ENCODE assay signal across 17 mouse cellular contexts in genomic region chr2:160854687-160855086, GRCm38 (mm10). TPM values are rescaled to one million over a fixed set of nuclear protein-coding genes. Genes with fewer than 3 reads are reported as not detected.
DNase-seq lines count a peak whose midpoint lies in the region; ATAC-seq and TF ChIP-seq lines count a peak whose summit lies in the region.
"Had no signal": no experiment of that assay in that cellular context is flagged by ENCODE, and none has a peak within 500 bp of the region (broad histone marks: within the 10 kb centered on the region; RNA-seq: fewer than 3 reads in every experiment).

No protein-coding gene starts in this region.

- DNase-seq in NIH3T3 (ENCODE audit: low read depth) = peak; percentile 37
- DNase-seq in brain, embryonic 14.5 days (ENCODE audit: low read depth) = peak; percentile 70
- DNase-seq in frontal cortex, postnatal 14 days (ENCODE audit: low spot score in 2 of 2) = peak; percentile 19 to 36
- peak; percentile 71 to 92 for DNase-seq in left cerebral cortex, postnatal 25 days (ENCODE audit: low spot score in 2 of 2)
- DNase-seq in heart, postnatal 36 days = no peak
- no peak for DNase-seq in kidney, postnatal 14 days
- DNase-seq: adrenal gland, postnatal 10 days; kidney, postnatal 36 days; liver; lung, postnatal 10 days had no signal

- no peaks in the 10 kb centered on the region for H3K36me3 ChIP-seq in liver, embryonic 12.5 days
- H3K36me3 ChIP-seq: intestine, embryonic 15.5 days; midbrain, embryonic 12.5 days had no signal

- intact Hi-C loops in left cerebral cortex, postnatal 25 days (cut with DNase I) = no loop called here
- intact Hi-C loops in heart, postnatal 36 days (cut with DNase I) = no loop called here

- H3K27me3 ChIP-seq in liver, embryonic 12.5 days (replicated peaks) = no peaks in the 10 kb centered on the region
- H3K27me3 ChIP-seq: CH12.LX; intestine, embryonic 15.5 days; midbrain, embryonic 12.5 days had no signal

- no peak for ATAC-seq in liver, embryonic 12.5 days
- ATAC-seq: intestine, embryonic 15.5 days had no signal

- H3K9ac ChIP-seq in liver, embryonic 12.5 days = no peak overlapping the region
- H3K9ac ChIP-seq: intestine, embryonic 15.5 days; midbrain, embryonic 12.5 days had no signal

- no peak overlapping the region for H3K4me3 ChIP-seq in liver, embryonic 12.5 days
- H3K4me3 ChIP-seq: erythroblast, embryonic 14.5 days; intestine, embryonic 15.5 days; midbrain, embryonic 12.5 days had no signal

- TF ChIP-seq CTCF in brain, embryonic 14.5 days (IDR thresholded peaks at IDR 0.05; ENCODE audit: borderline replicate concordance, extremely low read depth, insufficient read depth, insufficient read length) = no peak

- no peaks in the 10 kb centered on the region for H3K9me3 ChIP-seq in liver, embryonic 12.5 days (replicated peaks)
- H3K9me3 ChIP-seq: intestine, embryonic 15.5 days; midbrain, embryonic 12.5 days had no signal

- H3K4me2 ChIP-seq in liver, embryonic 12.5 days = no peak overlapping the region
- H3K4me2 ChIP-seq: intestine, embryonic 15.5 days; midbrain, embryonic 12.5 days had no signal

- no peak for TF ChIP-seq POLR2A in brain, embryonic 14.5 days (IDR thresholded peaks at IDR 0.05; ENCODE audit: borderline replicate concordance, extremely low read depth, insufficient read depth, insufficient read length, poor library complexity, severe bottlenecking)

- H3K4me1 ChIP-seq in liver, embryonic 12.5 days = no peaks in the 10 kb centered on the region
- H3K4me1 ChIP-seq: intestine, embryonic 15.5 days; midbrain, embryonic 12.5 days had no signal

- no peak overlapping the region for H3K27ac ChIP-seq in liver, embryonic 12.5 days
- H3K27ac ChIP-seq: intestine, embryonic 15.5 days; midbrain, embryonic 12.5 days; stomach, postnatal 0 days had no signal

RNA-seq across cellular contexts. Expression of gene Zhx3, which starts 18.1 kb away (rescaled TPM):
- 6.5 and 14.5 TPM in 2 replicates for polyA plus RNA-seq in brain, embryonic 14.5 days (2012; rRNA removed)
- total RNA-seq in left cerebral cortex, postnatal 25 days (2021) = 10 to 100 TPM; 71.0 to 78.4 TPM
- total RNA-seq in heart, postnatal 36 days (2021) = 10 to 100 TPM; 44.5 to 47.7 TPM
- polyA plus RNA-seq in liver, embryonic 12.5 days (2016; fragmentation: Nextera tagmentation; extraction: Ambion mirVana) = 2.9 and 3.1 TPM in 2 replicates

RNA-seq across cellular contexts. Expression of gene Lpin3, which starts 25.8 kb away (rescaled TPM):
- polyA plus RNA-seq in brain, embryonic 14.5 days (2012; rRNA removed) = 0.33 and 0.48 TPM in 2 replicates
- total RNA-seq in left cerebral cortex, postnatal 25 days (2021) = under 1 TPM; 0.39 to 0.99 TPM
- total RNA-seq in heart, postnatal 36 days (2021) = 1 to 10 TPM; 4.1 to 7.0 TPM
- 0.98 and 1.1 TPM in 2 replicates for polyA plus RNA-seq in liver, embryonic 12.5 days (2016; fragmentation: Nextera tagmentation; extraction: Ambion mirVana)
- total RNA-seq: hematopoietic stem cell, adult 5-6 weeks had no signal
- polyA plus RNA-seq: erythroblast, embryonic 14.5 days had no signal

RNA-seq across cellular contexts. Expression of gene Emilin3, which starts 57.4 kb away (rescaled TPM):
- 3.9 and 5.0 TPM in 2 replicates for polyA plus RNA-seq in brain, embryonic 14.5 days (2012; rRNA removed)
- under 1 TPM; 0.14 to 0.28 TPM for total RNA-seq in left cerebral cortex, postnatal 25 days (2021)
- total RNA-seq in heart, postnatal 36 days (2021) = 1 to 10 TPM; 1.8 to 4.1 TPM
- 0.99 and 1.3 TPM in 2 replicates for polyA plus RNA-seq in liver, embryonic 12.5 days (2016; fragmentation: Nextera tagmentation; extraction: Ambion mirVana)
- total RNA-seq: CH12.LX; hematopoietic stem cell, adult 5-6 weeks had no signal
- polyA plus RNA-seq: erythroblast, embryonic 14.5 days had no signal

Comparison
In these comparisons a context has a peak if more than half of its experiments do, and no peak if none do; other contexts are left out.
1. DNase-seq: peak in NIH3T3 (single experiment), brain, embryonic 14.5 days (single experiment), frontal cortex, postnatal 14 days (2 of 2) and left cerebral cortex, postnatal 25 days (2 of 2); none in heart, postnatal 36 days (0 of 2) and kidney, postnatal 14 days (single experiment).